Mouse (Mus musculus) gastrocnemius, postnatal 14 days (tissue): ENCODE results near the gene Cntfr. TPM values are rescaled to one million over a fixed set of nuclear protein-coding genes. Genes with fewer than 3 reads are reported as not detected.
A peak's percentile ranks its signal among the peaks of the same experiment; 100 is the strongest.
"Not testable (repeated sequence)": the region's sequence is repeated elsewhere in the genome, so short reads cannot be mapped to it uniquely, and the experiment has no call there.

Experiments used
- DNase-seq: peaks from one replicate; pipeline ENCODE4 v3.0.0; 2021; ENCODE audit warnings: mixed read lengths
- intact Hi-C: fragments of 180-260 bp; cut with DNase I; formaldehyde crosslinking; loops from one replicate; pipeline ENCODE4 v1.15.1; 2025; ENCODE audit warnings: low total_unique reads
- total RNA-seq, 2 experiments: library from RNA; stranded (reverse); gene quantifications; 2 replicates each; pipeline ENCODE4 v1.2.3; 2021

Cntfr gene
- total RNA-seq, 2 experiments from 2014 or later, result 15.3 to 38.0 TPM

DNA sequence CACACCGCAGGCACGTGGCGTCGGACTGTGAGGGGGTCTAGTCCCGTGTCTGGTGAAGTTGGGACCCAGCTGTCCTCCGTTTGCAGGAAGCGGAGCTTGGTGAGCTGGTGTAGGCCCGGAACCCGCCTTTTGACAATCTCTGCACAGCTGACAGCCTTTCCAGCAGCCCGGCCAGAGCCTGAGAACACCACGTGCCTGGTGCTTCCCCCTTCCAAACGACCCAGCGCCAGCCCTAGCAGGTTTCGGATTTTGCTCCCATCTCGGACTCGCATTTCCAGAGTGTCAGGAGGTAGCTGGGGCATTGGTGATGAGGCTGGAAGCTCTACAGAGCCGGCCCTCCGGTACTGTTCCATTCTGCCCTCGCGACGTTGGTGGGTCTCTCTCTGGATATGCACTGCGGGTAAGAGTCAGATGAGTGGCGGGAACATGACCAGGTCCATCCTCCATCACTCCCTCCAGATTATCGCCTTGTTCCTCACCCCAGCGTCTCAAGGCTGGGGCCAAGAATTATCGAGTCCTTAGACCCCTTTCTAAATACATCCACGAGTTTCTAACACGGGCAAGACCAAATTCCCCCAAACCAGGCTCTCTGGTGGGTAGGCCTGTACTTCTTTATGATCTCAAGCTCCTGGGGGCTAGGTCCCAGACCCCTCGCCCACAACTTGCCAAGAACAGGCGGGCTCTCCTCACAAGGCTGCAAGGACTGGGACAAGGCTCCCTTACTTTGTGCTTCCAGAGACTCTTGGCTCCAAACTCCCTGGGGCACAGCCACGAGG is 15.7 kb upstream of the Cntfr start:
- intact Hi-C loops, result no loop called here
- DNase-seq, result peak; percentile 55

DNA sequence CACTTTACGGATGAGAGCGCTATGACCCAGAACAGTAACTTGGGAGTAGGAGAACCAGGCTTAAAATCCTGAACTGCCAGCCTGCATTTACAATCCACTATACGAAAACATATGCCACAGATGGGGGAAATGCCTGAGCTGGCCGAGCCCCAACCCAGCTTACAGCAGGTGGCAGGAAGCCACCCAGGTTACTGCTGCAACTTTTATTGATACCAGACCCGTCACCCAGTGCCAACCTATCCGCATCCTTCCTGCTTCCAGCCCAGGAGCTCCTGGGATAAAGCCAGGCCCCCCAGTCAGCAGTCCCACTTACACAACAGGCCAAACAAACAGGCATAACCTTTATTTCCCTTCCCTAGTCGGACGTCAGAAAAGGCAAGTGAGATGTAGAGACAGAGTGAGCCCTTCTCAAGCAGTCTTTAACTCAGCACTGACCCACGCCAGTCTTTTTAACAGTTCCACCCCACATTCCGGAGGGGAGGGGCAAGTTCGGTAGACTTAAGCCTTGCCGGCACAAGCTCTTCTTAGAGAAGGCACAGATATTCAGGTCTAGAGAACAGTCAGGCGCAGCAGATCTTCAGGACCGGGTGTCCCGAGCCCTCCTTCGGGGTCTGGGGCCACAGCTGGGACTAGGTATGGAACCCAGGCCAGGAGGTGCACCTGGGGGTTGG is 15.0 kb upstream of the Cntfr start:
- intact Hi-C loops, result no loop called here
- DNase-seq, result no peak

DNA sequence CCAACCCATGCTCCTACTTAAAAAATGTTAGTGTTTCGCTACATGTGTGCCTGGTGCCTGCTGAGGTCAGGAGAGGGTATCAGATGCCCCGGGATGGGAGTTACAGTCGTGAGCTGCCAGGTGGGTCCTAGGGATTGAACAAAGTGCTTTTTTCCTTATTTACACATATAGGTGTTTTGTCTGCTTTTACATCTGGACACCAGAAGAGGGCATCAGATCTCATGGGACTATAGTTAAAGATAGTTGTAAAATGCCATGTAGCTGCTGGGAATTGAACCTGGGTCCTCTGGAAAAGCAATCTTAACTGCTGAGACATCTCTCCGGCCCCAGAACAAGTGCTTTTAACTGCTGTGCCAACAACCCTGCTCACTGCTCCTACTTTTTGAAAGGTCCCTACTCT is 13.3 kb upstream of the Cntfr start:
- DNase-seq, result no peak
- intact Hi-C loops, result no loop called here

DNA sequence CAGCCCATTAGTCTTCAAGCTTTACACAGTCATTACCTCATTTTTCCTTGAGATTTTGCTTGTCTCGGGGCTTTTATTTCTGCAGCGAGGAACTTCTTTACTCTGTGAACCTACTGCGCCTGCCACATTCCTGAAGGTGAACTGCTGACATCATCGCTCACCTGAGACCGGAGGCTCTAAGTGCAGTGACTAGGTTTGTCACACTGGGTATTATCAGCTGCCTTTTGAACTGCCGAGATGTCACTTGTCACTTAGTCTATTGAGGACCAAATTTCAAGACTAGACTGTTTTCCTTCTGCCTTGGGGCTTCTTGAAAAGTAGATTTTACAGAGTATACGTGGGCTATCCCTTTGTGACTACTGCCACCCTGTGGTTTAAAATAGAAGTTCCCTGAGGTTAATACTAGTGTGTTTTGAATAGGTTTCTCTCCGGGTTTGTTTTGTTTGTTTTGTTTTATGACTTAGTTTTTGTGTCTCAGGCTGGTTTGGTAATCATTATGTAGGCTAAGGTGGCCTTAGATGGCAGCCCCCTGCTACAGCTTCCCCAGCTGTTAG is 11.4 kb upstream of the Cntfr start:
- intact Hi-C loops, result loop anchor here (5.0 to 10.0 kb wide), 3 partner anchors 51 to 153 kb away; no protein-coding TSS in a partner anchor
- no peak for DNase-seq

DNA sequence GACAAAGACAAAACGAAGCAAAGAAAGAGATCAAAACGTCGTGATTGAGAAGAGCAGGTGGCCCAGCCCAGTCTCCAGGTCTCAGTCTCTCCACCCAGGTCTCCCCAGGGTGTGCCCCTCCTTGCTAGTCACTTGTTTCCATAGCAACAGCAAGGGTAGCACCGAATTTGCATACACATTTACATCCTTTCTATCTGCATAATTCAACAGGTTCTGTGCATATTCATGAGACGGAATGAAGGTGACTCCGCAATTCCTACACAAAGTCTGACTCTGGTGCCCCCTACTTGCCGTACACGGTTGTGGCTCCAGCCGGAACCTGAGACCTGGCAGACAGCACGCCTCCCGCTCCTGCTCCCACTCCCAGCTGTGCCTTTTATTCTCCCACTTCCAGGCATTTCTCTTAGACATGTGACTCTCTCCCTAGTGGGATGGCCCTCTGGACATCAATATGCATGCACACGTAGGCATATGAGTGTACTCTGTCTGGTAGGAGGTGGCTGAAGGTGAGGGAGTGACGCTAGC is 10.2 kb upstream of the Cntfr start:
- intact Hi-C loops, result loop anchor here (5.0 to 10.0 kb wide), 3 partner anchors 50 to 152 kb away; no protein-coding TSS in a partner anchor
- peak; percentile 60 for DNase-seq

DNA sequence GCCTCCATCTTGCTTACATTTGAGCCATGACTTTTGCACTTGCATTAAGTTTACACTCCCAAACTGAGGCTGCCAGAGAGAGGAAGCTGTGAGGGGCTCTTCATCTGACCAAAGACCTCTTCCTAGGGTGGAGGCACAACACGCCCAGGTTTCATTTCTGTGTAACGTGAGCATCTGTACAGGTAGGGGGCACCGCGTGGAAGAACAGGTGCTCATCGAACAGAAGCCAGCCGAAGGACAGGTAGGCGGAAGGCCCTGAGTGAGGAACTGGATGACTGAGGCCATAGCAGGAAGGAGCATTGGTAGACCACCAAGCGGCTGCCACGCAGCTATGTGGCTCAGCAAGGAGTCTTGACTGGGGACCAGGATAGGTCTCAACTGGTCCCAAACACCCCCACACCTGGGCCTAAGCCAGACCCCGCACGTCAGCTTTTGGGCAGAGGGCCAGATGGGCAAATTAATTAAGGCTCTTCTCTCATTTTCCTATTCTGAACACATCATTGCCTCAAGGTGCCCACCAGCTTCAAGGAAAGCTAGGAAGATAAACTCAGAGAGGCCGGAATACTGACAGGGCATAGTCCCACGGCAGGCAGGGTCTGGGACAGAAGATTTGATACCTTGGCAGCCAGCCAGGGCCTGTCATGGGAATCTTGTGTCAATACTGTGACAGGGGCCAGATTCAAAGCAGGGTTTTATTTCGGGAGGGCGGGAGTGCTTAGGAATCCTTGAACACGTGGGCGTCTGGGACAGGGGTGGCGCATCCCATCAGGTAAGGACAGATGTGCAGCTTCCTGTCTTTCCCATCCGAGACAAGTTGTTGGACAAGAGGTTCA is 9.2 kb upstream of the Cntfr start:
- intact Hi-C loops, result loop anchor here (5.0 to 10.0 kb wide), 3 partner anchors 49 to 151 kb away; no protein-coding TSS in a partner anchor
- DNase-seq, result peak; percentile 14

DNA sequence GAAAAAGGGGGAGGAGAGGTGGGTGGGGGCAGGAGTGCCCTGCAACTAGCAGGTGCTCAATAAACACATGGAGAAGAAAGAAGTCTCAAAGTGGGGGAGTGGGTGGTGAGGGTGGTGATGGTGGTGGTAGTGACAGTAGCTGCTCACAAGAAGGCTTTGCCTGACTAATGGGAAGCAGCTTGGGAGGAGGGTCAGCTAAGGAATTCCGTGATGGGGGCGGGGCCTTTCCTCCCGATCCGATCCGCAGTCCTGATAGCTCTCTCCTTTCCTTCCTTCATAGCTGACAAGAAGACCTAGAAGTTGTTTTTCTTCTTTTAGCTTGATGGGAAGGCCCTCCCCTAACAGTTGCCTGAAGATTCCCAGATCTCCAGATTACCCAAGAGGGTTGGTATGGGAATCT is 7.8 kb upstream of the Cntfr start:
- peak; percentile 8 for DNase-seq
- intact Hi-C loops, result loop anchor here (5.0 to 10.0 kb wide), 3 partner anchors 47 to 150 kb away; no protein-coding TSS in a partner anchor

DNA sequence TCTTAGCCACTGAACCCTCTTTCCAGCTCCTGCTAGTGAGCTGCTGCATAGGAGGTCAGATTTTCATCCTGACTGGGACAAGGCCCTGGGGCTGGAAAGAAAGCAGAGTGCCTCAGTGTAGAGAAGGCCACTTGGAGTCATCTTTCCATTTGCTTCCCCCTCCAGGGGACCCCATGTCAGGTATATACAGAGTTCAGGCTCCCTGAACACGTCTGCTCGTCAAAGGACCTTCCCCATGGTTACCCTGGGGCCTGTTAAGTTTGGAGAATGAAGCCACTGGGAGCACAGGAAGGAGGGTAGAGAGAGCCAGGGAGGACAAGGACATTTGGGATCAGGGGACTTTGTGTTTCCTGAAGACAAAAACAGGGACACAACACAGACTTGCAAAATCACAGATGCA is 5.3 kb upstream of the Cntfr start:
- not testable (repeated sequence) for DNase-seq
- intact Hi-C loops, result loop anchor here (10.0 kb wide), 1 partner anchor 147 kb away; no protein-coding TSS in a partner anchor

DNA sequence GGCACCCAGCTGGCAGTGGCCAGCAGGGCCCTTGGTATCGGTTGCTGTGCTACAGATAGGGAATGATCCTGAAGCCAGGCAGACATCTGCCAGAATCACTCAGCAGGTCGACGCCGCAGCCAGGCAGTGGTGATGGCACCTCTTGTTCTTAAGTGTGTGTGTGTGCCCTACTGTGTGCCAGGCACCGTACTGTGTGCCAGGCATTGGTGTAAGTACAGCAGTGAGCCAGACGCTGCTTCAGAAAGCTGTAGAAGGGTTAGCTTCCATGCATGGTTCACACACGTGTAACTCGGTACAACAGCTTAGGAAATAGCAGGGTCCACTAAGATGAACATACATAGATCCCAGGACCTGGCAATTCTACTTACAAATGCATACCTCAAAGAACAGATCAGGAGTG is 3.3 kb upstream of the Cntfr start:
- intact Hi-C loops, result loop anchor here (10.0 kb wide), 1 partner anchor 145 kb away; no protein-coding TSS in a partner anchor
- peak; percentile 6 for DNase-seq

DNA sequence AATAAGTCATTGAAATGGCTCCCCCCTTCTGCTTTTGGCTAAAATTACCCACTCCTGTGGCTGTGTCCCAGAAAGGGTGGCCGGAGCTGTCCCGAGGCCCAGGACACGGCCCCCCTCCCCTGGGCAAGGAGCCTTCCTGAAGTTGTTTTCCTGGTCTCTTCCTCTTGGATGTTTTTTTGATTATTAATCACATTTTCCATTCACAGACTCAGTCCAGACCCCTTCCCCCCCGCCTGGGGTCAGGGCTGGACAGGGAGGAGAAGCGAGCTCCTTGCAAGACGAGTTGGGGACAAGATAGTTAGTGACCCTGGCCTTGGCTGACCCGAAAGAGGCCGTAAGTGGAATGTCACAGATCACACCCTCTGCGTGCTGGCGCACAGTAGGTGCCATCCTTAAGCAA is 2.9 kb upstream of the Cntfr start, which contains the start of gene Il11ra1:
Gene Il11ra1, plus strand, starts transcription at position 207 of the 400 bp plus-strand sequence.
- intact Hi-C loops, result loop anchor here (10.0 kb wide), 1 partner anchor 145 kb away; no protein-coding TSS in a partner anchor
- peak; percentile 10 for DNase-seq

DNA sequence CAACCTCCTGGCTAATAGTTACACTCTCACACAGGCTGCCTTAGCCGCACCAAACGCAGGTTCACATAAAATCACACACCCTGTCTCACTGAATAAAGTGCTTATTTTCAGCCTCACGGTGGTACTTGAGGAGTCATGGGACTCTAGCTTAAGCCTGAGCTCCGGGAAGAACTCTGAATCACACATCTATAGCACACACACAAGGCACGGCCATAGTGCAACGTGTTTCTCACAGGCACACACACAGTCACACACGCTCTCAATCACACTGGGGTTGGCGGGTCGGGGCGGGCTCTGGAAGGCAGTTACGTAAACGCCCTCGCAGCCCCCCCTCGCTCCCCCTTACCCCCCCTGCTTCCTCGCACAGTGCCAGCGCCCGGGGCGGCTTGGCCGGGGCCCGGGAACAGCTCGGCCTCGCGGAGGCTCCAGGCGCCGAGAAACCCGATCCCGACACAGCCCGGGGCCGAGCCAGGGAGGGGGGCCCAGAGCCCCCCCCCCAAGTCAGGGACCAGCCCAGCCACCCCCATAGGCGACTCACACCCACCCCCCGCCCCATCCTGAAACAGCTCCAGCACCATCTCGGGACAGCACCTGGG is 1.6 kb upstream of the Cntfr start:
- peak; percentile 76 for DNase-seq
- intact Hi-C loops, result not testable (repeated sequence)

DNA sequence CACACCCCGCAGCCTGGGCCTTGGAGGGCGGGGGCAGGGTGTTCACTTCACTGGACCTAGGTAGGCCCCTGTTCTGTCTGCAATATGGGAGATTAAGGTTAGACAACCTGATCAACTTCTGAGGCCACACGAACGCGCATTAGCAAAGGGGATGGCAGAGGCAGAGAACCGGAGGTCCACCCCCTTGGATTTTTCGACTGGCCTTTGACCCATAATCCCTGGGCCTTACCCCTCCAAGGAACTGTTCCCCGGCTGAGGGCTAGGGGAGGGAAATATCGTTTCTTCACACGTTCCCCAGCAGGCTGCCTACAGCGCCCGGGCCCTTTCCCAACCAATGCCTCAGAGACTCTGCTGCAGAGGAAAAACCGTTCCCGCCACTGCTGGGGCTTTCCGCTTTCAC is 437 bp downstream of the Cntfr start:
- DNase-seq, result peak; percentile 3
- intact Hi-C loops, result not testable (repeated sequence)

DNA sequence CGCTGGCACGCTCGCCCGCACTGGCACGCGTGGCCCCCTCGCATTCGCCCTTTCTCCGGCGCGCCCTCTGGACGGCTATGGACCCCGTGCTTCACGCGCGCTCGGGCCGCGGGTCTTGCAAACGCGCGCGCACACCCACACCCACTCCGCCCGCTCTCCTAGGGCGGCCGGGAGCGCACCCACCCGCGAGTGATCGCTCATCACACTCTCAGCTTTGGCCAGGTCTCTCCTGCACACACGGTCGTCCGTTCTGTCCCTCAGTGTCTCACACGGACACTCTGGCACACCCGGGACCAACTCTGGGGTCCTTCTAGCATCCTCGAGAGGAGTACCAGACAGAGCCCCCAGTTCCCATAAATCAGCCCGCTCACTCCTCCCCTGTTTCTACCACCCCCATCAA is 1.1 kb downstream of the Cntfr start:
- intact Hi-C loops, result not testable (repeated sequence)
- peak; percentile 5 for DNase-seq

DNA sequence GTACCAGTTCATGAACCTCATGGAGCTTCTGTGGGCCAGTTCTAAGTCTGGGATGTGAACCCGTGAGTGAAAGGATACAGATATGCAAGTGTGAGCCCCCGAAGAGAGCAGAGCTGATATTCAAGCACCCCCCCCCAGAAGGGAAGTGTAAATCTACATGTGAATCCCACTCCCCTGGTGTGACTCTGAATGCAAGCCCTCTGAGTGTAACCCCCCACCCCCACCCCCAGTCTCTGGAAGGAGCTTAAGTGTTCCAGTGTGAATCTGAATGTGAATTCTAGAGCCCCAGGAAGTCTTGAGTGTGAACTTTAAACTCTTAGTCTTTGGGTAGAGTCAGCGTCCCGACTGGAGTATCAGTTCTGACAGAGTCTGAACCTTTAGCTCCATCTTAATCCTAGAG is 3.4 kb downstream of the Cntfr start:
- intact Hi-C loops, DNase-seq: not testable (repeated sequence)

DNA sequence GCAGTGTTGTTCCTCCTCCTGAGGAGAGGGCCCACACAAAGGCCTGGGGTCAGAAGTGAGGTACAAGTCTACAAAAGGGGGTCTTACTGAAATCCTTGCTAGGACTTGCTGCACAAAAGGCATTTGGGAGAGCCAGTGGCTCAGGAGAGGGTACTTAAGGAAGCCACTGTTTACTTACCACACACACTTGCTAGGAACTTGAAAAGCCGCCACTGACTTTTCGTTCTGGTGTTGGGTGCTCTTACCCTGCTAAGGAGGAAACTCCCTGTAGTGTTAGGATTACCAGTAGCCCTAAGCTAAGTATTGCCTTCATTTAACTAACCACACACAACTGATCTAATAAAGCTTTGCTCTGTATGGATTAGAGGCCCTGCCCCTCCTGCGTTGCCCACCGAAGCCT is 6.9 kb downstream of the Cntfr start:
- DNase-seq, intact Hi-C loops: not testable (repeated sequence)

DNA sequence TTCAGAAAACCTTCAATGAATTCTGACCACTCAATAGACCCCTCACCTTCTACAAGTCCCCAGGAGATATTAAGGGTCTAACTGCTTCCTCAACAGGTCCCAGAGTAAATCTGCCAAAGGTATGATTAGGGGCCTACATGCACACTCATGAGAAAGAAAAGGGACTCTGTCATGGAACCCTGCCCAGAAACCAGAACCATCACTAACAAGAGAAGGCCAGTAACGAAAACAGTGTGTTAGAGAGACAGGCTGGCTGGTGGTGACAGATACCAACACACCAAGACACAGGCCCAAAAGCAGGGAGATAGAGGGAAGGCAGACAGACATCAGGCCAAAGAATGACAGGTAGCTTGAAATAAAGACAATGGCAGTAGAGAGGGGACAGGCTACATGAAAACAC is 8.3 kb downstream of the Cntfr start:
- DNase-seq, intact Hi-C loops: not testable (repeated sequence)

DNA sequence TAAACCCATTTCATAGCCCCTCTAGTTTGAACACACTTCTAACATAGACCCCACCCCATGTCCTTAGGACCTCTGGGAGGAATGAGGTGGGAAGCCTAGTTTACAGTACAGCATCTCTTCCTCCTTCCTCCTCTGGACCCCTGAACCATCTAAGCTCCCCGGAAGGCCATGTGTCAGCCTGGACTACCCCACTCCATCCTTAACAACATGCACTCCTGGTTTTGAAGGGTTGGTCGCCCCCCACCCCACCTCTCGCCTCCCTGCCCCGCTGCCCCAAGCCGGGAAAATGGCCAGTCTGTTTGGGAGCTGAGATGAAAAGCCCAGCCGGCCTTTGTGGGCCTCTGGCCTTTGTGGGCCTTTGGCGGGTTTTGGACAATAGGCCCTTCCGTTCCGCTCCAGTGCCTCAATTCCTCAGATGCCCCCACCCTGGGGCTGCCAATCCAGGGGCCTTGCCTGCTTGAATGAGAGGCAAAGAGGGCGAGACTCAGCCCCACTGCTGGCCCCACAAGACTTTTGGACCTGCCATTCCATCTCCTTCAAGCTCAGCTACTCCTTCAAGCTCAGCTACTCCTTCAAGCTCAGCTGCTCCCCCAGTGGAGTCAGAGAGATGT is 10.9 kb downstream of the Cntfr start:
- intact Hi-C loops, DNase-seq: not testable (repeated sequence)

DNA sequence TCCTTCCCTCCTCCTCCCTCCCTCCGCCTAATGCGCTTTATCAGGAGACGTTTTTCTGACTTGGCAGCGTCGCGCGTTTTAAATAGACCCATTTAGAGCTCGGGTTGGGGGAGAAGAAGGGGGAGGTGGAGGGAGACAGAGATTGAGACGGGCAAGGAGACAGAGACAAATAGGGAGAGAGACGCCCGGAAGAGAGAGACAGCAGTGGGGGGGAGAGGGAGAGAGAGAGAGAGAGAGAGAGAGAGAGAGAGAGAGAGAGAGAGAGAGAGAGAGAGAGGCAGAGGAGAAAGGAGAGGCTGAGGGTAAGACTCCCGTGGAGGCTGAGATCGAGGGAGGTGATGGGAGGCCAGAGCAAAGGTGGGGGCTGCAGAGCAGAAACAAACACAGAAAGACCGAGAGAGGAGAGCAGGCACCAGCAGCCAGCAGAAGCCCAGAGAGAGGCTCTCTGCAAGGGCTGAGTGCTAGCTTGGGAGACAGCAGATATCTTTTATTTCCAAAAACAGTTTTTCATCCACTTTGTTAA is 11.9 kb downstream of the Cntfr start:
- DNase-seq, result peak; percentile 2
- intact Hi-C loops, result not testable (repeated sequence)
